Comparison of ENCODE assay signal across 7 mouse cellular contexts in the genomic region with DNA sequence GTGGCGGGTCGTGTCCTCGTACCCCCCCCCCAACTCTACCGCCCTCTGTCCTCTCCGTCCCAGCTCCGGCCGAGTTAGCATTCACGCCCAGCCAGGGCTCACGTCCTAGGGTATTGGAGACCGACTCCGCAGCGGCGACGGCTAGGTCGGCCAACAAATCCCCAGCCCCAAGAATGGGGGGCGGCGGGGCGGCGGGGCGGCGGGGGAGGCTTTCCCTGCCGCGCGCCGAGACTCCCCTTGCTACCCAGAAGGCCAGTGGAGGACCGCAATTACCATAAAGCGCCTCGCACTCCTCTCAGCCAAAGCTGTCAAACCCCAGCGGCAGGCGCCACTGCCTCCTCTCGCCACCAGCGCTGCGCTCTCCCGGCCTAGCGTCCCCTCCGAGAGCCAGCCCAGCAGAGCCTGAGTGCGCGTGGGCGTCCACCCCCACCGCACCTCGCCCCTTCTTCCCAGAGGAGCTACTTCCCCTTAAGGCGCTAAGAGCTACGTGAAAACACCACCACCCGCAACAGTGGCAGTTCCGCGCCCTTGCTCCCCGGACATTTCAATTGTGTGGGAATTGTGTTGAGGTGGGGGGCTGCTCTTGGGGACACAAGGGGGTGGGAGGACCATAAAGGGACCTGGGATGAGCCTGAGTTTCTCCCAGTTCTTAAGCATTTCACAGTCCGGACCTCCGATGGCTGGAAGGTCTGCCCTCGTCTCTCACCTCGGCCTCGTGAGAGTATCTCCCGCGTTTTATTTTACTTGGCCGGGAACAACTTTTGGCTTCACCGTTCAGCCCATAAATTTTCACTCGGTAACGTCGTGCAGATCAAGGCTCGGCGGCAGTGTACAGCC.
A peak's percentile ranks its signal among the peaks of the same experiment; 100 is the strongest.
DNase-seq lines count a peak whose midpoint lies in the region; ATAC-seq and TF ChIP-seq lines count a peak whose summit lies in the region.

No protein-coding gene starts in this region.

- no peaks in the 10 kb centered on the region for H3K36me3 ChIP-seq in embryonic facial prominence, embryonic 10.5 days (replicated peaks)
- no peaks in the 10 kb centered on the region for H3K36me3 ChIP-seq in limb, embryonic 13.5 days
- H3K36me3 ChIP-seq in midbrain, embryonic 14.5 days (ENCODE audit: control insufficient read depth, insufficient read depth, low read length) = no peaks in the 10 kb centered on the region
- no peaks in the 10 kb centered on the region for H3K36me3 ChIP-seq in stomach, postnatal 0 days (ENCODE audit: control insufficient read depth, insufficient read depth, low read length)

- no peak for TF ChIP-seq EP300 in stomach, postnatal 0 days (optimal IDR thresholded peaks at IDR 0.05)

- H3K4me1 ChIP-seq in embryonic facial prominence, embryonic 10.5 days = peaks cover 71% of the 10 kb centered on the region
- H3K4me1 ChIP-seq in limb, embryonic 13.5 days = peaks cover 44% of the 10 kb centered on the region
- H3K4me1 ChIP-seq in midbrain, embryonic 14.5 days (ENCODE audit: control insufficient read depth, insufficient read depth, low read length) = peaks cover 9% of the 10 kb centered on the region
- no peaks in the 10 kb centered on the region for H3K4me1 ChIP-seq in stomach, postnatal 0 days (replicated peaks; ENCODE audit: control insufficient read depth, insufficient read depth)

- peak overlapping the region; percentile 69 for H3K4me3 ChIP-seq in embryonic facial prominence, embryonic 10.5 days
- peak overlapping the region; percentile 63 for H3K4me3 ChIP-seq in limb, embryonic 13.5 days
- H3K4me3 ChIP-seq in midbrain, embryonic 14.5 days (replicated peaks; ENCODE audit: low read depth, low read length) = peak overlapping the region; percentile 62
- H3K4me3 ChIP-seq in stomach, postnatal 0 days (ENCODE audit: low read depth, low read length) = peak overlapping the region; percentile 53

- peak overlapping the region; percentile 63 for H3K9ac ChIP-seq in limb, embryonic 13.5 days
- peak overlapping the region; percentile 83; the same call in 1 of the 2 replicates for H3K9ac ChIP-seq in midbrain, embryonic 14.5 days (replicated peaks; ENCODE audit: low read length)
- peak overlapping the region; percentile 61 for H3K9ac ChIP-seq in stomach, postnatal 0 days (ENCODE audit: low read length)

- H3K27ac ChIP-seq in embryonic facial prominence, embryonic 10.5 days (replicated peaks) = peak overlapping the region; percentile 88
- H3K27ac ChIP-seq in limb, embryonic 13.5 days = peak overlapping the region; percentile 84
- H3K27ac ChIP-seq in midbrain, embryonic 14.5 days (replicated peaks; ENCODE audit: low read depth, low read length) = peak overlapping the region; percentile 92
- peak overlapping the region; percentile 91 for H3K27ac ChIP-seq in stomach, postnatal 0 days (replicated peaks)

- no peaks in the 10 kb centered on the region for H3K9me3 ChIP-seq in embryonic facial prominence, embryonic 10.5 days
- H3K9me3 ChIP-seq in limb, embryonic 13.5 days = no peaks in the 10 kb centered on the region
- H3K9me3 ChIP-seq in midbrain, embryonic 14.5 days (ENCODE audit: control insufficient read depth, low read length) = no peaks in the 10 kb centered on the region
- H3K9me3 ChIP-seq in stomach, postnatal 0 days (ENCODE audit: control insufficient read depth, low read length) = no peaks in the 10 kb centered on the region

- peak; percentile 27; the same call in 1 of the 2 replicates for TF ChIP-seq CTCF in stomach, postnatal 0 days (IDR thresholded peaks at IDR 0.05; ENCODE audit: low read depth)

- no peak for ATAC-seq in limb, embryonic 13.5 days (ENCODE audit: low FRiP score, low read depth)
- peak; percentile 25 for ATAC-seq in midbrain, embryonic 14.5 days (ENCODE audit: low FRiP score, low TSS enrichment)
- peak; percentile 53 for ATAC-seq in stomach, postnatal 0 days (ENCODE audit: low FRiP score, low TSS enrichment)

- peak; percentile 67 for DNase-seq in CD4-positive helper T cell, adult 2 months (ENCODE audit: low read depth, low spot score)
- DNase-seq in ES-CJ7 (ENCODE audit: low read depth, low spot score) = peak; percentile 50
- DNase-seq in embryonic facial prominence, embryonic 10.5 days (ENCODE audit: low spot score) = peak; percentile 71
- peak; percentile 65 for DNase-seq in heart, postnatal 4 days
- DNase-seq in midbrain, embryonic 14.5 days = peak; percentile 76
- DNase-seq in stomach, postnatal 0 days (ENCODE audit: low spot score) = peak; percentile 60

- WGBS in embryonic facial prominence, embryonic 10.5 days = 2% methylated on average over 58 of the region's 61 CpGs
- 3% methylated on average over 48 of the region's 61 CpGs for WGBS in limb, embryonic 13.5 days
- 7% methylated on average over 49 of the region's 61 CpGs for WGBS in midbrain, embryonic 14.5 days
- WGBS in stomach, postnatal 0 days = 6% methylated on average over 50 of the region's 61 CpGs

- peak overlapping the region; percentile 81 for H3K4me2 ChIP-seq in limb, embryonic 13.5 days (replicated peaks)
- H3K4me2 ChIP-seq in midbrain, embryonic 14.5 days (ENCODE audit: low read length) = peak overlapping the region; percentile 65
- H3K4me2 ChIP-seq in stomach, postnatal 0 days (replicated peaks; ENCODE audit: low read depth) = peak overlapping the region; percentile 74

- H3K27me3 ChIP-seq in embryonic facial prominence, embryonic 10.5 days (replicated peaks; ENCODE audit: low read depth, poor library complexity, severe bottlenecking) = peaks cover 100% of the 10 kb centered on the region
- H3K27me3 ChIP-seq in limb, embryonic 13.5 days = peaks cover 97% of the 10 kb centered on the region
- peaks cover 25% of the 10 kb centered on the region for H3K27me3 ChIP-seq in midbrain, embryonic 14.5 days (ENCODE audit: control insufficient read depth, insufficient read depth, low read length)
- H3K27me3 ChIP-seq in stomach, postnatal 0 days (ENCODE audit: control insufficient read depth, insufficient read depth, low read length) = no peaks in the 10 kb centered on the region
